Mouse (Mus musculus): Measurements from ENCODE around the gene Rrn3.

Rrn3 gene

GRCm38 (mm10) chr16:13848310-13848709 lies 67.8 kb downstream of the Rrn3 start:
- no peak for DNase-seq (ENCODE audit: low read depth, low spot score)

DNA sequence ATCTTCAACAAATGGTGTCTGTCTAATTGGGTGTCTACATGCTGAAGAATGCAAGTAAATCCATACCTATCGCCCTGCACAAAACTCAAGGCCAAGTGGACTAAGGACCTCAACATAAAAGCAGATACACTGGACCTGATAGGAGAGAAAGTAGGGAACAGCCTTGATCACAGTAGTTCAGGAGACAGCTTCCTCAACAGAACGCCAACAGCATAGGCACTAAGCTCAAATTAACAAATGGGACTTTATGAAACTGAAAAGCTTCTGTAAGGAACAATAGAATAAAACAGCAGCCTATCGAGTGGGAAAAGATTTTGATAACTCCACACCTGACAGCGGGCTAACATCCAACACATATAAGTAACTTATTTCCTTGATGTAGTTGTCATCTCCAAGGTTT lies 70.9 kb downstream of the Rrn3 start:
- DNase-seq (ENCODE audit: low read depth, low spot score) = no peak

GRCm38 (mm10) chr16:13853886-13854285 lies 73.4 kb downstream of the Rrn3 start:
- no peak for DNase-seq (ENCODE audit: low read depth, low spot score)
